Mouse (Mus musculus) thymus, adult 2 months (tissue): ENCODE data around the gene Pcgf5. TPM values are rescaled to one million over a fixed set of nuclear protein-coding genes. Genes with fewer than 3 reads are reported as not detected.

Experiments used
- DNase-seq: peaks from one replicate; pipeline ENCODE4 v3.0.0; 2021
- H3K27ac ChIP-seq: fragments of 200-500 bp; 2 replicates; pipeline ENCODE4 v1.5.1; 2012; ENCODE audit warnings: low read length, control low read depth; ENCODE audit not compliant: control insufficient read depth, insufficient read depth
- H3K27me3 ChIP-seq: fragments of 200-500 bp; 2 replicates; pipeline ENCODE4 v1.6.1; 2012; ENCODE audit warnings: mild to moderate bottlenecking, low read length, moderate library complexity, mixed read lengths; ENCODE audit not compliant: control insufficient read depth, insufficient read depth
- H3K36me3 ChIP-seq: fragments of 200-500 bp; 2 replicates; pipeline ENCODE4 v1.6.1; 2012; ENCODE audit warnings: mild to moderate bottlenecking, low read length, moderate library complexity; ENCODE audit not compliant: control insufficient read depth, insufficient read depth
- H3K4me1 ChIP-seq: fragments of 200-500 bp; replicated peaks from 2 replicates; pipeline ENCODE4 v1.6.1; 2012; ENCODE audit warnings: low read length; ENCODE audit not compliant: control insufficient read depth, insufficient read depth
- H3K4me3 ChIP-seq: fragments of 200-500 bp; 2 replicates; pipeline ENCODE4 v1.5.1; 2012; ENCODE audit warnings: mild to moderate bottlenecking, low read length, control low read depth, moderate library complexity; ENCODE audit not compliant: control insufficient read depth, insufficient read depth
- CTCF ChIP-seq: fragments of 200-500 bp; IDR thresholded peaks from 2 replicates; pipeline ENCODE4 v1.5.1; 2012; ENCODE audit warnings: mild to moderate bottlenecking, control low read depth, low read length, moderate library complexity, borderline replicate concordance; ENCODE audit not compliant: control insufficient read depth, poor library complexity, insufficient read depth; ENCODE audit errors: extremely low read depth
- POLR2A ChIP-seq: fragments of 200-500 bp; IDR thresholded peaks from 2 replicates; pipeline ENCODE4 v1.6.1; 2012; ENCODE audit warnings: mild to moderate bottlenecking, low read length, control low read depth, moderate library complexity; ENCODE audit not compliant: control insufficient read depth, poor library complexity, insufficient read depth; ENCODE audit errors: extremely low read depth
- WGBS: fragments of 180-500 bp; shearing (Covaris S2); methylation state at CpG from one replicate; pipeline ENCODE4 v1.1.7; 2018; 5-methylcytosine and 5-hydroxymethylcytosine counted together
- polyA plus RNA-seq: library from polyadenylated mRNA; depleted of rRNA; stranded (reverse); fragments of >200 nt; gene quantifications from 2 replicates; pipeline ENCODE4 v1.2.3, GENCODE M21; 2012

The Pcgf5 gene
- polyA plus RNA-seq, 1 experiment: 21.2 TPM

DNA sequence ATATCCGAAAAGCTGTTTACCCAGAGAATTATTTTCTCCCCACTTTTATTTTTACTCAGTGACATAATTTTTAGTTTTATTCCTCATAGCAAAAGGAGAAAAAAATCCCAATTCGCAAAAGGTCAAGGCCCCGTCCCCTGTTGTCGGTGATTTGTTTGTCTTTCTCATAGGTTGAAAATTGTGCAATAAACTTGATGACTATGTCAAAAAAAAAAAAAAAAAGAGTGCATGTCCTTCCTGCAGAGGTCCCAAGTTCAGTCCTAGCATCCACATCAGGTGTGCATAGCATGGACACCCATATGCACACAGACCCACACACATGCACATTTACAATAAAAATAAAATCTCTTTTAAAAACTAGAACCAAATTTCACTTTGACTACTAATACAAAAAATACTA is 105.3 kb downstream of the Pcgf5 start:
- DNase-seq: no peak
- H3K27ac ChIP-seq: no peak overlapping the region
- WGBS: 98% methylated on average over 4 of the region's 4 CpGs

DNA sequence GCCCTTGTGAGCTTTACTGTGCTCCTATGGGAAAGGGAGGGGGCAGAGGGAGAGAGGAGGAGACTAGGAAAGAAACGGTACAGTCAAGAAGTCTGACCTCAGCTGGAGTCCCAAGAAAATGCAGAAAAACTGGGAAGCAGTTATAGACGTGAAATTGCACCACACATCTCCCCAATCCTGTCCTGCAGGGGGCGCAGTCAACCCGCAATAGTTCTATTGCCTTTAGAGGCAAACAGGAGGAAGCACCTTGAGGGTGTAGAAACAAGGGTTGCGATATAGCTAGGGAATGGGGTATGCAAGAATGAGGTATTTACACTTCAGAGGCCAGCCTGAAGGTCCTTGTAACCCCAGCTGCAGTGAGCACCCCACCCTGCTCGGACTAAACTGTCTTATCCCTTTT is 122.0 kb downstream of the Pcgf5 start:
- Histone ChIP-seq H3K27ac (no peak overlapping the region), H3K36me3 (no peaks in the 10 kb centered on the region), H3K4me3 (no peak overlapping the region), H3K27me3 (no peaks in the 10 kb centered on the region), H3K4me1 (peaks cover 5% of the 10 kb centered on the region)
- 10% methylated on average over 6 of the region's 6 CpGs for WGBS
- no peak for TF ChIP-seq CTCF
- TF ChIP-seq POLR2A: no peak
- DNase-seq: peak; percentile 80

More for the DNA sequence above, 105.3 kb downstream of the Pcgf5 start:
- no peak overlapping the region for H3K4me3 ChIP-seq
- H3K4me1 ChIP-seq: no peaks in the 10 kb centered on the region
- no peak for TF ChIP-seq POLR2A
- no peak for TF ChIP-seq CTCF
- H3K27me3 ChIP-seq: no peaks in the 10 kb centered on the region
- peaks cover 9% of the 10 kb centered on the region for H3K36me3 ChIP-seq

DNA sequence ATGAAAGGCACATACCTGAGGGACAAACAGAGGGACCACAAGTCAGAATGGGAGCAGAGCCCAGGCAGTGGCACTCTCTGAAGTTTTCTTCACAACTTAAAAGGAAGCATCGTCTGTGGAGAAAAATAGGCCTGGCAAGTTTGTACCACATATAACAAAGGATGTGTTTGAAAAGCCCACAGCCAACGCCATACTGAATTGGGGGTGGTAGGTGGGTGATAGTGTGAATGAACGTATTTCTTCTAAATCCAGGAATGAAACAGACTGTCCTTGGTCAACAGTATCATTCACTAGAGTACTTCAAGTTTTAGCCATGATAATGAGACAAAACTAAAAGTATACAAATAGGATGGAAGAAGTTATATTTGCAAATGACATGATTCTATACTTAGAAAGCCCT is 123.2 kb downstream of the Pcgf5 start:
- no peak for DNase-seq
- no peak overlapping the region for H3K4me3 ChIP-seq
- TF ChIP-seq POLR2A (no peak), CTCF (no peak)
- no peaks in the 10 kb centered on the region for H3K36me3 ChIP-seq
- peaks cover 10% of the 10 kb centered on the region for H3K4me1 ChIP-seq
- no peaks in the 10 kb centered on the region for H3K27me3 ChIP-seq
- 28% methylated on average over 3 of the region's 3 CpGs for WGBS
- H3K27ac ChIP-seq: no peak overlapping the region

DNA sequence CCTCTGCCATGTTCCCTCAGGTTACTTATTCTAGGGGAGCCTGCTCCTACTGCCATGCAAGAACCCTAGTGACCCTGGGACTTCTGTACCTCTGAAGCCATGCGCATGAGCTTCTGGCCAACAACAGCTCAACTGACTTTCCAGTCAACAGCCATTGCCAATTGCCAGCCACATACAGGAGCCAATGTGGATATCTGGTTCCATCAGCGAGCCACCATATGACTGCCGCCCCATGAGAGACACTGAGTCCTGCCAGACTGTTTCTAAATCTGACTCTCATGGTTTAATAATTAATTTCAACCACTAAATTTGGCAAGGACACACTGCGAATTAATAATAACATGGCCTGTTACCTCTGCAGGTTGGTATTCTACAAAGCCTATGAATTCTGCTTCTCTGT is 128.5 kb downstream of the Pcgf5 start:
- 97% methylated on average over 4 of the region's 4 CpGs for WGBS
- Histone ChIP-seq H3K36me3 (no peaks in the 10 kb centered on the region), H3K27ac (peak overlapping the region; percentile 69), H3K27me3 (no peaks in the 10 kb centered on the region), H3K4me1 (peaks cover 24% of the 10 kb centered on the region), H3K4me3 (no peak overlapping the region)
- no peak for DNase-seq
- TF ChIP-seq POLR2A (no peak), CTCF (no peak)

DNA sequence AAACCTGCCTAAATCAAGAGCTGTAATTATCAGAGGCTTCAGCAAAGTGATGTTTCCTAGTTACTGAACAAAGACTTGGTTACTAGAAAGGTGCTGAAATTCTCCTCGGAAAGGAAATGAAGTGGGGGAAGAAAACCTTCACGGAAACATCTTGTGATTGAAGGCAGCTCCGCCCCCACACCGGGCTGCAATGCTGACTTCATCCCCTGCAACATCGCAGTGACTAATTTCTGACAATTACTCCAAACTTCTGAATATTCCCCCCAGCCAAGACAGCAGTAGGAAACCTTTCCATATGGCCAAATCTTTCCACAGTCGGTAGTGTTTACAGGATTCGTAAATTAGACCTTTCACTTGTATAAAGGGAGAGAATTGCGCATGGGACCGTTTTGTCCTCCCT is 129.0 kb downstream of the Pcgf5 start:
- Histone ChIP-seq H3K27ac (peak overlapping the region; percentile 88), H3K4me1 (peaks cover 24% of the 10 kb centered on the region), H3K4me3 (peak overlapping the region; percentile 18; the same call in 1 of the 2 replicates), H3K36me3 (no peaks in the 10 kb centered on the region), H3K27me3 (no peaks in the 10 kb centered on the region)
- no peak for TF ChIP-seq POLR2A
- no peak for TF ChIP-seq CTCF
- peak; percentile 46 for DNase-seq
- 22% methylated on average over 9 of the region's 9 CpGs for WGBS

DNA sequence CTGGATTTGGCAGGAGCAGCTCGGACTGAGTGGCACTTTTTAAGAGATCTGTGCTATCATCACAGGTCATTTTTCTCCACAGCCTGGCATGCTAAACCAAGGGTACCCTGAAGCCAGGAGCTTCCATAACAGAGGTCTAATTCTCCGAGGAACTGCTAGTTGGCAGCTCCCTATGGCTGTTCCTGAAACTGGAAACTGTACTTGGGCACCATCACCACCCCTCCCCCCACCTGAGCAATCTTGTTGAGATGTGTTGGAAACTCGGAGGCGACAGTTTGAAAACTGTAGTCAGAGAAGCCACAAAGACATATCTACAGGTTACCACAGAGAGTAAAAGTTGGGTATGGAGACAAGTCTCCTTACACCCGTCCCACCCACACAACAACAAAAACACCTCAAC is 129.6 kb downstream of the Pcgf5 start:
- 22% methylated on average over 5 of the region's 5 CpGs for WGBS
- Histone ChIP-seq H3K4me1 (peaks cover 24% of the 10 kb centered on the region), H3K36me3 (no peaks in the 10 kb centered on the region), H3K27me3 (no peaks in the 10 kb centered on the region), H3K27ac (peak overlapping the region; percentile 88), H3K4me3 (peak overlapping the region; percentile 18)
- peak; percentile 44 for DNase-seq
- TF ChIP-seq POLR2A: no peak
- TF ChIP-seq CTCF: no peak

DNA sequence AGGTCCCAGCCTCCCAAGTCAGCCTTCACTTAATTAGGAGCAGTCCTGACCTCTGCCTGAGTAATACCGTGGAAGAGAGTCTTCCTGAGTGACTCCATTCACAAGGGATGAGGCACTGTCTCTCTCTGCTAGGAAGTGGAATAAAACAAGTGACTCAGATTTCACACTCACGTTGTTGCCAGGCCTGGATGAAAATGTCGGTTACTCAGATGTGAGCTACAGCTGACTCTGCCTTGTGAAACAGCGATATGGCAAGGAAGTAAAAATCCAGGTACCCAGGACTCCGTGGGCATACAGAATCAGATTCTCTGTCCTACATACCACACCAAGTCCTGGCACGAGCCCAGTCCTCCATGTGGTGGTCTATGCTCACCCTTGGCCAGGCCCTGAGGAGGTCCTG is 142.8 kb downstream of the Pcgf5 start:
- no peak overlapping the region for H3K27ac ChIP-seq
- 94% methylated on average over 6 of the region's 6 CpGs for whole genome bisulfite sequencing
- H3K27me3 ChIP-seq: no peaks in the 10 kb centered on the region
- no peak overlapping the region for H3K4me3 ChIP-seq
- no peak for DNase-seq
- no peak for TF ChIP-seq CTCF
- no peak for TF ChIP-seq POLR2A
- peaks cover 5% of the 10 kb centered on the region for H3K4me1 ChIP-seq
- no peaks in the 10 kb centered on the region for H3K36me3 ChIP-seq
